Mouse (Mus musculus): ENCODE data around the gene Gm6164. TPM values are rescaled to one million over a fixed set of nuclear protein-coding genes. Genes with fewer than 3 reads are reported as not detected.

Gene Gm6164
- not detected for total RNA-seq (2023)

GRCm38 (mm10) chr7:20205507-20205906 lies at the start of gene Gm6164:
Gene Gm6164 (minus strand): TSS chr7:20205607.

GRCm38 (mm10) chr7:20233728-20234127 lies 28.3 kb upstream of the Gm6164 start, which contains the start of gene Gm4498:
Gene Gm4498 (minus strand): TSS chr7:20233828.

GRCm38 (mm10) chr7:20193410-20193809 lies 12.0 kb downstream of the Gm6164 start, which contains the start of gene Vmn1r95:
Gene Vmn1r95 (plus strand): TSS chr7:20193710.

GRCm38 (mm10) chr7:20168277-20168676 lies 37.1 kb downstream of the Gm6164 start, which contains the start of gene Vmn1r94:
Gene Vmn1r94 (minus strand): TSS chr7:20168377.

Other genes starting within 250 kb of the Gm6164 start
- not detected for gene Ceacam20, start 240.2 kb downstream of the Gm6164 start, total RNA-seq (2023)
- gene Nlrp9b, start 214.1 kb downstream of the Gm6164 start, total RNA-seq (2023) = not detected
- not detected for gene Vmn1r91, start 105.9 kb downstream of the Gm6164 start, total RNA-seq (2023)
- not detected for gene Gm16442, start 83.0 kb downstream of the Gm6164 start, total RNA-seq (2023)
- not detected for gene Vmn1r93, start 66.5 kb downstream of the Gm6164 start, total RNA-seq (2023)
- gene Vmn1r94, start 37.2 kb downstream of the Gm6164 start, total RNA-seq (2023) = not detected
- not detected for gene Vmn1r95, start 11.9 kb downstream of the Gm6164 start, total RNA-seq (2023)
- not detected for gene Gm4498, start 28.2 kb upstream of the Gm6164 start, total RNA-seq (2023)
- not detected for gene Gm5890, start 57.2 kb upstream of the Gm6164 start, total RNA-seq (2023)
- not detected for gene Gm4133, start 128.5 kb upstream of the Gm6164 start, total RNA-seq (2023)
- gene Gm5728, start 169.8 kb upstream of the Gm6164 start, total RNA-seq (2023) = not detected
- gene Vmn1r100, start 212.3 kb upstream of the Gm6164 start, total RNA-seq (2023) = not detected
- gene Vmn1r101, start 237.0 kb upstream of the Gm6164 start, total RNA-seq (2023) = not detected